Mouse (Mus musculus) adrenal gland, adult 18-20 months (tissue): ENCODE measurements around the gene Nav1. TPM values are rescaled to one million over a fixed set of nuclear protein-coding genes. Genes with fewer than 3 reads are reported as not detected.
A peak's percentile ranks its signal among the peaks of the same experiment; 100 is the strongest.

Experiments used
- DNase-seq, 2 experiments: peaks; one replicate each; pipeline ENCODE4 v3.0.0; 2021 to 2022; ENCODE audit warnings: low spot score in 2 of 2
- long read RNA-seq, 2 experiments: library from polyadenylated mRNA; stranded (forward); transcript quantifications; one replicate each; pipeline ENCODE4 v2.0.0; 2021
- total RNA-seq, 2 experiments: library from RNA; stranded (reverse); gene quantifications; 1 replicate in 1 of 2; 2 replicates in 1 of 2; pipeline ENCODE4 v1.2.3; 2021

The Nav1 gene
- total RNA-seq, result 10 to 100 TPM; 11.2 to 15.3 TPM
- long read RNA-seq, experiment 1, partial matches to known transcripts, result 0 of 2 reads
- long read RNA-seq, experiment 1, other reads (novel, unspliced or antisense), result 2 of 2 reads
- long read RNA-seq, experiment 2, partial matches to known transcripts, result 1 of 4 reads
- long read RNA-seq, experiment 2, other reads (novel, unspliced or antisense), result 3 of 4 reads

DNA sequence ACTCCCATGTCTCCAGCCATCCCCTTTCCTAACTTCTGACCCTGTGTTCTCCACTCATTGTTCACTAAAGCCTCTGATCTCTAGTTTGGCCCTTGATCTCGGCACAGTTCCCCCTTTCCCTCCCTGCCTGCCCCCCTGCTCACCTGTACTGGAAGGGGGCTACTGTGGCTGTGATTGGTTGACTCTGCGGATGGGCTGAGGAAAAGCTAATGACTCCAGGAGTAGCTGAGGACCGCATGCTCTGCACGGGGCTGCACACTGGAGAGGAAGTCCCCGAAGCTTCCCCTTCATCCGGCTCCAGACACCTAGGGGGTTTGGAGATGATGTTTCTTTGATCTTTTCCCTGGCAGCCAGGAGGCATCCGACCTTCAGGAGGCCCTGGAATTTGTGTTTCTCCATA is at the start of gene Nav1:
Nav1 (minus strand) TSS at position 277 of the 400 bp plus-strand sequence.
- no peak for DNase-seq

DNA sequence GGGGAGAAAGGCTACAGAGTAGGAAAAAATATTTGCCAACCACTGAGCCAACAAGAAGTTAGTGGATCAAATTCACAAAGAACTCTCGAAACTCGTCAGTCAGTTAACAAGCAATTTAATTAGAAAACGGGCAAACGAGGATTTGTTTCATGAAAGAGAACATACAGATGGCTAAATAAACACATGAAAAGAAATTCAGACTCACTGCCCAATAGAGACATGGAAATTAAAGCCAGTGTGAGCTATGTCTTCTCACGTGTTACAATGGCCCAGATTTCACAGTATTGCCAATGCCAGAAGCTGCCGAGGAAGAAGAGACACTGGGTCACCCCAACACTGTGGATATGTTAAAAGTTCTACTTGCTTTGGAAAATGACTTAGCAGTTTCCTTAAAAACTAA is 46.8 kb upstream of the Nav1 start:
- DNase-seq, result no peak

DNA sequence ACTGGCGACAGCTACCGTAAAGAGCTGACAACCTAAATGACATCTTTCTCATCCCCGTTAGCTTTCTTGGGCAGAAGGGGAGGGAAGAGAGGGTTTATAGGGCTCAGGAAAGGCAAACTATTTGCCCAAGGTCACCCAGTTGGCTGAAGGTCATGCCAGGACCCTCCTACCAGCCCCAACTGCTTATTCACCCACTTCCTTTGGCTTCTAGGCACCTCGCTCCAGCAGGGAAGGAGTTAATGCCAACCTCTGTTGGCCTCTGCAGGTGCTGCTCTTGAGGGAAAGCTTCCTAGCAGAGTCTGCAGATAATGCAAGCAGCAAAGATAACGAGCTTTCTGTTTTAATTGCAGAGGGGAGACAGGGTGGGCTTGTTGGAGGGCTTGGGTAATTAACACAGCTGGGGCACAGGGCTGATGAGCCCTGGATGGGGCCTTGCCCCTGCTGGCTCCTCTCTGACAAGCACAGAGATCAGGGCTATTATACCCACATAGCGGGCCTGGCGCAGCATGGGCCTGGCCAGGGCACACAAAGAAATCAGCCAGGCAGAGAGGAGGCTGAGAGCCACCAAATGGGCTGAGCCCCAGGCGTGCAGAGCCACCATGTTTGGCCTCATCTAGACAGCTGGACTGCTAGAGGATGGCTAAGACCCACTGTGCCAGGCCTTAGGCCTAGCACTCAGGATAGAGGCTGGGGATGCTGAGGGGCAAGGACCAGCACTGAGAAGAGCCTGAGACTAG is 38.5 kb upstream of the Nav1 start:
- no peak for DNase-seq

DNA sequence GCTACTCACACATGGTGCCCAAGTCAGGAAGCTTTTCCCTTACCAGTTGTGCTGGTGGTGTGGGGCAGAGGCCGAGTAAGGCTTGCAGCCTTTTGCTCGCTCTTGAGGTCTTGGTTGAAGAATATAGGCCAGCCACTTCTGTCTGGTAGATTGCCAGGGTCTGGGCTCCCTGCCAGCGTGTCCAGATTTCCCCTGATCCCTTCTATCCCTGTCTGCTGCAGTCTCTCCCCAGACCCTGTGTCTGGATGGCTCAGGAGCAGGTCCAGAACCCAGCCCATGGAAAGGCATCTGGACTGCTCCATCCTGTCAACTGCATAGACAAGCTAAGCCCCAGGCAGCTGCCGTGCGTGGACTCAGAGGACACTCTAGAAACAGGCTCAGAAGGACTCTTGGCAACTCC is 37.0 kb upstream of the Nav1 start:
- no peak for DNase-seq

DNA sequence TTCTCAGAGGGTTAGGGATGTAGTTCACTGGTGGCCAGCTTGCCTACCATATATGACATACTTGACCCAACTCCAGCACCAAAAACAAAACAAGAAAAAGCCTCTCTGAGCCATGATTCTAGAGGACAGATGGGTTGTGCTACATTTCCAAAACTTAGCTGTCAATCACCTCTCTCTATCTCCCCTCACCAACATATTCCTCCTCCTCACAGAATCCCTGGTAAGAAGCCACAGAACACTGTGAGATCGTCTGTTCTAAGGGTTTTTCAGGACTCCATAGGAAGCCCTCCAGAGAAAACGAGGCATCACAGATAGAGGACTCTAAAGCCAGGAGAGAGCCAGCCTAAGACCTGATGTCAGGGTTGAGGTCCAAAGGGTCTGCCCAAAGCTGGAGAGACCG is 36.6 kb upstream of the Nav1 start:
- no peak for DNase-seq

DNA sequence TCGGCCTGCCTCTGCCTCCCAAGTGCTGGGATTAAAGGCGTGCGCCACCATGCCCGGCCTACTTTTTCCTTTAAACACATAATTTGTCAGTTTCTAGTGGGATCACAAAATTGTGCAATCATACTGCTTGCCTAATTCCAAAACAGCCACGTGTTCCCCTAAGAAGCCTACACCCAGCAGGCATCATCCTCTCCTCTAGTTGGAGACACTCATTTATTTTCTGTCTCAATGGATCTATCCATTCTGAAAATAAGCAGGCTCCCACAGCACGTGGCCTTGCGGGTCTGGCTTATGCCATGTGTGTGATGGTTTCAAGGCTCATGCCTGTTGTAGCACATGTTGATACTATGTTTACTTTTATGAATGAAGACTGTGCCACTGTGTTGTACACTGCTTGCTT is 32.8 kb upstream of the Nav1 start:
- no peak for DNase-seq

DNA sequence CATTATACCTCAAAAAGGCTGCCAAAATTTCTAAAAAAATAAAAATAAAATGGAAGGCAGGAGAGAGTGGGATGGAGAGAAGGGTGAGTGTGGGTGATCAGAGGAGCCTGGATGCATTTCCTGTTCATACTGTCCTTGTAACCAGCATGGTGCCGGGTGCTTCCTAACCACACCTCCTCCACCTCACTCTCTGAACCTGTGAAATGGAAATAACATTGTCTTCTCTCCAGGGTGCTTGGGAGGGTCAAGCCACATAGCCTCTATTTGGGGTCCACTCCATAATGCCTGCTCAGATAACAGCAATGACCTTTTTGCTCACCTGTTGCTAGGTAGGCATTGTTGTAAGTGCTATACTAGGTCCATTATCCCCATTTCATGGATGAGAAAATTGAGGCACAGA is 32.0 kb upstream of the Nav1 start:
- no peak for DNase-seq

DNA sequence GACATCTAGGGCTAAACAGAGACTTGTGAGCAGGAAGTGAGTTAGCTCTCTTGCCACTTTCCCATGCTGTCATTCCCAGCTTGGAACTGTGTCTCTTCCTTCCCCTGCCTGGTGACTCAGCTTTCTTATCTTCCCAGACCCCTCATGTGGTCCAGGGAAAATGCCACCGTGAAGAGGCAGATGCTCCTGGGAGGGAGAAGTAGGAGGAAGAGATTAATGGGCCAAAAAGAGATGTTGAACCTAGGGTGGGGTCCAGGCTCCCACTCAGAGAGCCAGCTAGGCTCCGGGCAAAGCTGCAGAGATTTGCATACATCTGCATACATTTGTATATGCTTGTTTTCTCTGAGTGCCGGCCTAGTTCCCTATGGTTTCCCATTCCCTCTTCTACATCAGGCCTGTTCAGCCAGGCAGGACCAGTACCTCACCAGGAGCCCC is 30.5 kb upstream of the Nav1 start:
- no peak for DNase-seq

DNA sequence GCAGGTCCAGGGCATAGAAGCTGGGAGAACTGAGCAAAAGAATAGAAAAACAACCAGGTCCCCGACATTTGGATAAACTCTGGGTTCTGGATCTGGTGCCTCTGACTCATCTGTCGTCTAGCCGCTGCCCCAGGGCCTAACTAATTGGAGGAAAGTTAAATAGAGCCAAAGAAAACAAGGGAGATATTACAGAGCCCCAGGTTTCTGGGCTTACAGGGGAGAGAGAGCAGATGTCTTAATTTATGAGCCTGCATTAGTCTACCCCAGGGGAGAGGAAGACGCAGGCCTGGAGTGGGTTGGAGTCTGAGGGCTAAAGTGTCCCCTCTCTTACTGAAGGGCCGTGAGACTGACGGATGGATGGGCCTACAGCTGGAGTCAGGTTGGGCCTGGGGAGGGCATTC is 29.0 kb upstream of the Nav1 start:
- DNase-seq, result no peak

DNA sequence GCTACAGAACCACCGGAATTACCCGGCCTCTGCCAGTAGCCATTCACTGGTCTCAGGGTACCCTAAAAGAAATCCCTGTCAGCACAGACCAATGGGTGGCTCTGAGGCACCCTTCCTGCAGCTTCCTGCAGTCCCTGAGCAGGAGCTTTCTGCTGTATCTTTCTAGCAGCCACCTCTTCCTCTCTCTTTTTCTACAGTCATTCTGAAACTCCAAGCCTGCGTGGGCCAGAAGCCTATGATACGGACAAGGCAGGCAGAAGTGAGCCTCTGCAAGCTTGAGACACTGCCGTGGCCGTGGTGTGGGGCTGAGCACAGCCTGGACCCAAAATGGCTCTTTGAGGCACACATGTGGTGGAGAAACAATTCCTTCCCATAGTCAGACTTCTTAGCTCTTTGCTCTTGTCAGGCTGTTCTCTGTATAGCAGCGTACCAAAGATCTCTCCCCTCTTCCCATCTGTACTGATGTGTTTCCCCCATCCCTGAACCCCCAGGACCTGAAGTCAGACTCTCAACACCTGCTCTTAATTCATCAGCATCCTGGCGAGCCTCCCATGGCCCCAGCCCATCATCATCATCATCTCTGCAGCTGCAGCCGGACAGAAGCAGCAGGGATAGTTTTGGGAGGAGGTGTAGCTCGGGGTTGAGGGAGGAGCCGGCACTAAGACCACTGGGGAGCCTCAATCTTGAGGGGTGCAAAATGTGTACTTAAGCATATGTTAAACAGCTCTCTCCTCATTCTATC is 28.4 kb upstream of the Nav1 start:
- DNase-seq, result no peak

DNA sequence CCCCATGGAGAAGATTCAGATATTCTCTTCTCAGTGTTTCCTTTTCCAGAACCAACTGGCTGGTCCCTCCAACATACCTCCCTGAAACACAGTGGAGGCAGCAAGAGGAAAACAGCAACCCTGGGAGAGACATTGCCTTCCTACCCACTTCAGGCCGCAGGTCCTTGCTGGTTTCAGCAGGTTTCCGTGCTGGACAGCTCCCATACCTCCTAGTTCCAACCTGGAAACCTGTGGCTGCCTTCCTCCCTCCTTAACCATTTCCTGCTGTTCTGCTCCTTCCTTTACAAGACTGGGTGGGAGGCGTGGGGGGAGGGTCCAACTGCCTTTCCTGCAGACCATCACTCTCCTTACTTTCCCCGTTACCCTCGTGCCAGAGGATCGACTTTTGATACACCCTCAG is 27.7 kb upstream of the Nav1 start:
- DNase-seq, result peak; percentile 31 to 37

DNA sequence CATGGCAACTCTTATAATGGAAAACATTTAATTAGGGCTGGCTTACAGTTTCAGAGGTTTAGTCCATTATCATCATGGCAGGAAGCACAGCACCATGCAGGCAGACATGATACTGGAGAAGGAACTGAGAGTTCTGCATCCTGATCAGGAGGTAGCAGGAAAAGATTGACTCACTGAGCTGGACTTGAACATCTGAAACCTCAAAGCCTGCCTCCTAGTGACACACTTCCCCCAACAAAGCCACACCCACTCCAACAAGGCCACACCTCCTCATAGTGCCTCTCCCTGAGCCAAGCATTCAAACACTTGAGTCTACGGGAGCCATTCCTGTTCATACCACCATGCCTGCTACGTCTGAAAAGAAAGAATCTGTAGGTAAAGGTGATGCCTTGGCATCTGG is 26.8 kb upstream of the Nav1 start:
- DNase-seq, result no peak

DNA sequence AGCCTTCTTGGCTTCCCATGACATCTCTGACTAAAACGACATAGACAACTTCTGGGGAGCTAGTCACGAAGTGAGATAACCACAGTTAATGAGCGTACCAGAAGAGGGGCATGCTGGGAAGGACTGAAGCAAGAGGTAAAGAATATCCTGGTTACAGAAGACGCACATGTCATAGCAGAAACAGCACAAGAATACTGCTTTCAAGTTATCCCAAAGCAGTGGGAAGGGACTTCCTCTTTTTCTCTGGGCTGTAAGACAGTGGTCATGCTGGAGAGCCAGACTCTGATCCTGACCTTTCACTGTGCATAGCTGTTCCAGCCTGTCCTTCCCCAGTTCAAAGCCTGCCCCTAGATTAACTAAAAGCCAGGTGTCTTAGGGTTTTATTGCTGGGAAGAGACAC is 26.4 kb upstream of the Nav1 start:
- no peak for DNase-seq

DNA sequence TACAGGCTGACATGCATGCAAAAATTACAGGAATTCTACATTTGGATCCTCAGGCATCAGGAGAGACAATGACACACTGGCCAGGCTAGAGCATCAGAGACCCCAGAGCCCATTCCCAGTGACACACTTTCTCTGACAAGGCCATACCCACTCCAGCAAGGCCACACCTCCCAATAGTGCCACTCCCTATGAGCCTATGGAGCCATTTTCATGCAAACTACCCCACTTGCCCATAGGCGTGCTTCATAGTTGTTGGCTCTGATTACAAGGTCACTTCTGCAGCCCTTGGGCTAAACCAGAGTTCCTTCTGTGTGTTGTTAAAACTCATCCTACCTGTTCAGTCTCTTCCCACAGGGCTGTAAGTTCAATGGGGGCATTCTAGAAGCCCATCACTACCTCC is 25.1 kb upstream of the Nav1 start:
- no peak for DNase-seq

DNA sequence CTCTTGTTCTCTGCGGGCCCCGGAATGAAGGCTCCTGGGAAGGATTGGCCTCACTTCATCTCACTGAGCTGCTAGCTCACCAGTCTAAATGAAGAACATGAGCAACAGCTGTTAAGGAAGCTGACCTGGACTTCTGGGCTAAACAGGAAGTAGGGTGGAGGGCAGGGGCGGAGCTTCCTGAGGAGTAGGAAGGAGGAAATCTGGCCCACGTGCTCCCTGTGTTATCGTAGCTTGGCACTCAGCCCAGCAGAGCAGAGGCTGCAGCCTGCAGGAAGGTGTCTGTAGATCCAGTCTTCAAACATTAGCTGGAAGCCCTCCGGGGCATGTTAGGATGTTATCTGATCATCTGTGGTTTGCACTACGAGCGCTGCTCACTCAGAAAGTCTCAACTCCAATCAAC is 24.4 kb upstream of the Nav1 start:
- peak; percentile 55 to 73 for DNase-seq

DNA sequence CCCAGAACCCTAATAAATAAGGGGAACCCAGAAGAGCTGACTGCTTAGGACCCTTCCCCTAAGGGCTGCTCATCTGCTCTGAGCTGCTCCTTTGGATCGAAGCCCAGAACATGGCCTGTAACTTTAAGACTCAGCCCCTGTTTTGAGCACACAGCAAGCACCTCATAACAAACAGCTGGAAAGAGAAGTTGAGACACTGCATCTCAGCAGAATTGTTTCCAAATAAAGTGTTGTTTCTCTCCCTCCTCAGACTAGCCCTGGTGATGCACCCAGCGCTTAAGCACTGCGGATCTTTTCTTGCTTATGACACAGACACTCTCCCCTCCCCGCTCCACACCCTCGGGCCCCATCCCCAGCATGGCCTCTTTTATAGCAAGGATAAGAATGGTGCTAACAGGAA is 22.8 kb upstream of the Nav1 start:
- no peak for DNase-seq

DNA sequence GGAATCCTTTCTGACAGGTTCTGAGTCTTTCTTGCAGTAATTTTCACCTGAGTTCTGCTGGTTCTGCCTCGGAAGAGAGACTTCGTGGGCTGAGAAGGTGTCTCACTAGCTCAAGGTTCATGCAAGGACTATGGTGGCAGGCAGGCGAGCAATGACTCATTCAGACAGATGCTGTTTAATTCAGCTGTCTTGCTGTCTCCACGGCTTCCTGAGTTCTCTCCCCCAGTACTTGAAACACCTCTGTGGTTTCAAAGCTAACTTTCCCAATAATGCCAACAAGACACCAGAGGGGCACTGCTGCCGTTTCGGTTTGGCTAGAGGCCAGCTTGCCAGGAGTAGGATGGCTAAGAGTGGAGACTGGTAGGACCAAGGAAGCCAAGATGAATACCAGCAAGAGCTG is 19.1 kb upstream of the Nav1 start:
- no peak for DNase-seq

DNA sequence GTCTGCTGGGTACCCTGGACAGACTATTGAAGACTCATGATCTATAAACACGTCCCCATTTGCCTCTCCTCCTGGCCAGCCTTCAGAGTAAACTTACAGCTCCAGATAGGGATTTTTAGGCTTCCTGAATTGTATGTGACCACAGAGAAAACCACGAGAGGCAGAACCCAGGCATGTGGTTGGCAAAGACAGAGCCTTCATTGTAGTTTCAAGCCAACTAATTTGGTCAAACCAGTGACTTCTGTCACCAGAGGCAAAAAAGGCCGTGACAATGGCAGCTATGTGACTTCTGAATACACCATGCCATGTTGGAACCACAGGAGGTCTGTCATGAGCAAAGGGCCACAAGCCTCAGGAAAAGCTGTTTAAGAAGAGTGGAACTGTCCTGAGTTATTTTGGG is 18.6 kb upstream of the Nav1 start:
- no peak for DNase-seq

DNA sequence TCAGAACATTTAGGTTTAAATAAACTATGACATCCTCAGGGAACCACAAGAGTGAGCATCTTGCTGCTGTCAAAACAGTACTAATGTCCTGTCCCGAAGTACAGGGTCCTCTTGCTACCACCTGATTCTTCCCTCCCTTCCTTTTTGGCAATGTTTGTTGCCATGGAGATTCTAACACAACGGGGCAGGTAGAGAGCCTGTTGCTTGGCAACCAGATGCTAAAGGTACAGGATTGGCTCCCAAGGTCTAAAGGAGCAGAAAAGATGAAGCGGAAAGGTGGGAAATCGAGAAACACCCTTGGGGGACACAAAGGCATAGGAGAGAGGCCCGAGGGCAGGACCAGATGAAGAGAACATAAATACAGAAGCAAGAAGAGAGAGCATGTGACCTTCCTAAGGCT is 17.6 kb upstream of the Nav1 start:
- DNase-seq, result no peak

DNA sequence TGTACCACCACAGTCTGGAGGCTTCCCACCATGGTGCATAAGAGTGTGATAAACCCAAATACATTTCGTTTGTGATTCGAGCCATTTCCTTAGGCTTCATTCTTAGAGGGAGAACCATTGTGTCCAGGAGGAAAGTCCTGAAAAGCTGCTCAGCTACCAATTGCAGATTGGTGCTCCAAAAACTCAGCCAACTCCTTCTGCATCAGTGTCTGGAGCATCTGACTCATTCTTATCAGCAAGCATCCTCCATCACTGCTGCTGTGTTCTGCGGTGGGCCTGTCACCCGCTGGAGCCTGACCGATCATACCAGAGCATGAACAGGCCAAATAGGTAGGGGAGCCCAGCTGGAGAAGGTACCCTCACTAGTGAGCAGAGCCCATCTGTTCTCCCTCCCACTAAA is 16.0 kb upstream of the Nav1 start:
- no peak for DNase-seq

DNA sequence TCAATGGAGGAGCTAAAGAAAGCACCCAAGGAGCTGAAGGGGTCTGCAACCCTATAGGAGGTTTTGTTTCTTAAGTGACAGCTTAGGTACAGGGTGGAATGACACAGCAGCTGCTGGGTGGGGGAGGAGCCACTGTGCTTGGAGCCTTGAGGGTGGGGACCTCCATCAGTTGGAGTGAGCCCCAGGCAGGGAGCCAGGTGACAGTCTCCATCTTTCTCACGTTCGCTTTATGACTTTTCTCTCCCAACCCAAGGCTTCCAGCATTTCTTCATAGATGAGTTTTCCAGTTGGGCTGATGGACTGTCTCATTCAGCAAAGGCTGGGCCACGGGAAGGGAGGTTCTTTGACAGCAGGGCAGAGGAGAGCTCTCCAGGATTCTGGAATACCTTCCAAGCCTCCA is 14.2 kb upstream of the Nav1 start:
- no peak for DNase-seq

DNA sequence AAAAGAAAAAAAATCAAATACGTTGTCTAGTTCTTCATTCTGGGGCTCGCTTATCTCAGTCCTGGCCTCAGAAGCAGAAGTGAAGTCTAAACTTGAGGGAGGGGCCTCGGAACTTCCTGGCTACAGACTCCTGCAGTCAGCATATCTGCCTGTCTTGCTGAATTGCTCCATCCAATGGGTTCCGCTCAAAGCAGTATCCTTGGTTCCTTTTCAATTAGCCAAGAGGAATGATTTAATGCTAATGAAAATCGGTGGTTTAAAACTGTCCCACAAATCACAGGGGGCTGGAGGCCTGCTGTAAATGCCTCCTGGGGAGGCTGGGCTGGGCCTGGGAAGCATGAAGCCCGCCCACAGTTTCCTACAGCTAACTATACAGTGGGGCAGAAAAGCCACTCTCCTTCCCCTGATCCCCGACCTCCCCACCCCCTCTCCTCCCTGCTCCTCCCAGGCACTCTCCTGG is 12.9 kb upstream of the Nav1 start:
- no peak for DNase-seq
